Mouse (Mus musculus): ENCODE data around the gene Drg1.
A peak's percentile ranks its signal among the peaks of the same experiment; 100 is the strongest.

DNA sequence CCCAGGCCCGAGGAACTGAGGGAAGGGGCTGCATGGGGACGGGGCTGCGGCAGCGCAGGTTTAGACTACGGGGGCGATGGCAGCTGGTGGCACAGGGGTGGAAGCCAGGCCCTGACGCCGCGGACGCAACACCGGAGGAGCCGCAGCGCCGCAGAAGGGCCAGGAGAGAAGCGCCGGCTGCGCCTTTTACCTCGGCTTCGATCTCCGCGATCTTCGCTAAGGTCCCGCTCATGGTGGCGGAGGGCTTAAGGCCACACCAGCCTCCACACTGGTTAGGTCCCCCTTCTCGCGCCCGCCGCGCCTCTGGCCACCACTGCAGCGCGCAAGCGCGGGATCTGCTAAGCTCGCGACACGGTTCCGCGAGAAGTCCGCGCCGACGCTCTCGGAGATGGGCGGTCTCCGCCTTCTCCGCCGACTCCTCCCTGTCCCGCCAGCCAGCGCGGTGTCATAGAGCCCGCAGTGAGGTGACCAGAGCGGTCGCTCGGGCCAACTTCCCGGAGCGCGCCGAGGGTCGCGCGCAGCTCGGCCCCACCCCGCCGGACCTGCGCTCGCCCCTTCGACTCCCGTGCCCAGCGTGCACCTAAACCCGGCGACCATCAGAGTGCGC lies at the start of gene Drg1:
- TF ChIP-seq POLR2A (IDR thresholded peaks at IDR 0.05; ENCODE audit: borderline replicate concordance, insufficient read depth, low read length): peak; percentile 93
- TF ChIP-seq CTCF (IDR thresholded peaks at IDR 0.05; ENCODE audit: borderline replicate concordance, insufficient read depth, low read depth, low read length): no peak
